ENCODE assay signal across 9 mouse cellular contexts in genomic region chr5:21646133-21646491, GRCm38 (mm10). TPM values are rescaled to one million over a fixed set of nuclear protein-coding genes. Genes with fewer than 3 reads are reported as not detected.
DNase-seq lines count a peak whose midpoint lies in the region; ATAC-seq and TF ChIP-seq lines count a peak whose summit lies in the region.
"Had no signal": no experiment of that assay in that cellular context is flagged by ENCODE, and none has a peak within 500 bp of the region (broad histone marks: within the 10 kb centered on the region; RNA-seq: fewer than 3 reads in every experiment).

No protein-coding gene starts in this region.

- no peaks in the 10 kb centered on the region for H3K79me2 ChIP-seq in liver, adult 2 months (ENCODE audit: control insufficient read depth, insufficient read depth, low read length)

- H3K9ac ChIP-seq in liver, adult 2 months (ENCODE audit: low read depth, low read length) = peak overlapping the region; percentile 65
- H3K9ac ChIP-seq in intestine, embryonic 14.5 days (ENCODE audit: low read length) = peak overlapping the region; percentile 54
- H3K9ac ChIP-seq in neural tube, embryonic 12.5 days = peak overlapping the region; percentile 89

- DNase-seq in liver, adult 2 months (ENCODE audit: extremely low read depth, low read depth, low spot score) = no peak
- DNase-seq in liver = no peak
- peak; percentile 9 for DNase-seq in c-Kit-positive CD71-positive TER-119-positive erythroid progenitor cells, embryonic 14.5 days (ENCODE audit: low spot score)
- no peak for DNase-seq in intestine, embryonic 14.5 days (ENCODE audit: low spot score)
- DNase-seq in left cerebral cortex, adult 8-10 months (ENCODE audit: low spot score in 2 of 2) = no peak
- DNase-seq in thymus, postnatal 10 days (ENCODE audit: low spot score in 2 of 2) = no peak
- no peak for DNase-seq in left cerebral cortex, adult 18-20 months (ENCODE audit: low spot score in 2 of 2)

- ATAC-seq in intestine, embryonic 14.5 days (replicated peaks; ENCODE audit: low FRiP score, low TSS enrichment, low read depth) = peak; percentile 29; the same call in 1 of the 2 replicates
- ATAC-seq in neural tube, embryonic 12.5 days (ENCODE audit: low FRiP score, low read depth) = no peak; the same call in 1 of the 2 replicates

- H3K36me3 ChIP-seq in liver, adult 2 months (ENCODE audit: control insufficient read depth, insufficient read depth, low read length) = peaks cover 20% of the 10 kb centered on the region; the same call in 1 of the 2 replicates
- H3K36me3 ChIP-seq in intestine, embryonic 14.5 days (ENCODE audit: control insufficient read depth, insufficient read depth, low read length) = peaks cover 31% of the 10 kb centered on the region
- H3K36me3 ChIP-seq in neural tube, embryonic 12.5 days = peaks cover 33% of the 10 kb centered on the region

- 1% methylated on average over 25 of the region's 25 CpGs for WGBS in liver, adult 2 months
- under 1% methylated on average over 25 of the region's 25 CpGs for WGBS in intestine, embryonic 14.5 days
- WGBS in neural tube, embryonic 12.5 days = under 1% methylated on average over 25 of the region's 25 CpGs

- H3K27ac ChIP-seq in liver, adult 2 months (replicated peaks; ENCODE audit: insufficient read depth, low read depth, low read length) = peak overlapping the region; percentile 0; the same call in 1 of the 2 replicates
- H3K27ac ChIP-seq in intestine, embryonic 14.5 days (ENCODE audit: low read depth) = peak overlapping the region; percentile 82
- peak overlapping the region; percentile 86 for H3K27ac ChIP-seq in neural tube, embryonic 12.5 days

- H3K4me3 ChIP-seq in liver, adult 2 months (ENCODE audit: insufficient read depth, low read depth, low read length) = peak overlapping the region; percentile 66
- H3K4me3 ChIP-seq in intestine, embryonic 14.5 days (ENCODE audit: low read depth, low read length) = peak overlapping the region; percentile 74
- H3K4me3 ChIP-seq in neural tube, embryonic 12.5 days = peak overlapping the region; percentile 79

- peak overlapping the region; percentile 75 for H3K4me2 ChIP-seq in intestine, embryonic 14.5 days (ENCODE audit: low read length)
- H3K4me2 ChIP-seq in neural tube, embryonic 12.5 days (replicated peaks) = peak overlapping the region; percentile 72

- H3K9me3 ChIP-seq in intestine, embryonic 14.5 days (ENCODE audit: control insufficient read depth, low read length) = no peaks in the 10 kb centered on the region
- H3K9me3 ChIP-seq in neural tube, embryonic 12.5 days = no peaks in the 10 kb centered on the region

- TF ChIP-seq CTCF in liver, adult 2 months (IDR thresholded peaks at IDR 0.05; ENCODE audit: low read depth, low read length) = no peak

- H3K27me3 ChIP-seq in liver, adult 2 months (ENCODE audit: control insufficient read depth, insufficient read depth, low read length) = no peaks in the 10 kb centered on the region
- no peaks in the 10 kb centered on the region for H3K27me3 ChIP-seq in intestine, embryonic 14.5 days (replicated peaks; ENCODE audit: control insufficient read depth, insufficient read depth, low read length)
- H3K27me3 ChIP-seq in neural tube, embryonic 12.5 days (replicated peaks) = no peaks in the 10 kb centered on the region

- H3K4me1 ChIP-seq in liver, adult 2 months (ENCODE audit: control insufficient read depth, insufficient read depth, low read length) = peaks cover 13% of the 10 kb centered on the region
- peaks cover 6% of the 10 kb centered on the region; the same call in 1 of the 2 replicates for H3K4me1 ChIP-seq in intestine, embryonic 14.5 days (replicated peaks; ENCODE audit: control insufficient read depth, insufficient read depth, low read length)
- peaks cover 11% of the 10 kb centered on the region for H3K4me1 ChIP-seq in neural tube, embryonic 12.5 days

- TF ChIP-seq POLR2A in liver, adult 2 months (IDR thresholded peaks at IDR 0.05; ENCODE audit: extremely low read depth, insufficient read depth, low read length) = no peak

RNA-seq across cellular contexts. Expression of gene Armc10, which starts 0.5 kb away (rescaled TPM):
- 9.3 and 10.5 TPM in 2 replicates for total RNA-seq in liver, adult 2 months (2014; rRNA removed)
- 14.6 and 28.3 TPM in 2 replicates for polyA plus RNA-seq in liver, adult 2 months (2012; rRNA removed)
- polyA plus RNA-seq in intestine, embryonic 14.5 days (2014; fragmentation: Nextera tagmentation; extraction: Ambion mirVana) = 52.3 and 56.8 TPM in 2 replicates
- polyA plus RNA-seq in neural tube, embryonic 12.5 days (2016; fragmentation: Nextera tagmentation; extraction: Ambion mirVana) = 64.4 and 69.6 TPM in 2 replicates
- total RNA-seq in left cerebral cortex, adult 8-10 months (2022) = 10 to 100 TPM; 20.0 to 21.6 (median 20.7) TPM
- total RNA-seq in left cerebral cortex, adult 18-20 months (2021) = 10 to 100 TPM; 22.2 to 24.5 TPM

RNA-seq across cellular contexts. Expression of gene Fbxl13, which starts 0.7 kb away (rescaled TPM):
- total RNA-seq in liver, adult 2 months (2014; rRNA removed) = under 0.01 and 0.07 TPM in 2 replicates
- polyA plus RNA-seq in liver, adult 2 months (2012; rRNA removed) = 0.04 TPM in 1 of 2 replicates, not detected in the other
- 0.23 and 0.35 TPM in 2 replicates for polyA plus RNA-seq in intestine, embryonic 14.5 days (2014; fragmentation: Nextera tagmentation; extraction: Ambion mirVana)
- 0.22 and 0.39 TPM in 2 replicates for polyA plus RNA-seq in neural tube, embryonic 12.5 days (2016; fragmentation: Nextera tagmentation; extraction: Ambion mirVana)
- under 1 TPM; 0.23 to 0.70 (median 0.32) TPM for total RNA-seq in left cerebral cortex, adult 8-10 months (2022)
- total RNA-seq in left cerebral cortex, adult 18-20 months (2021) = under 1 TPM; 0.16 to 0.28 TPM
- total RNA-seq: adrenal gland, postnatal 25 days had no signal

RNA-seq across cellular contexts. Expression of gene Napepld, which starts 55.1 kb away (rescaled TPM):
- 0.83 and 0.87 TPM in 2 replicates for total RNA-seq in liver, adult 2 months (2014; rRNA removed)
- polyA plus RNA-seq in liver, adult 2 months (2012; rRNA removed) = 0.37 and 0.40 TPM in 2 replicates
- polyA plus RNA-seq in intestine, embryonic 14.5 days (2014; fragmentation: Nextera tagmentation; extraction: Ambion mirVana) = 4.2 and 5.1 TPM in 2 replicates
- 5.4 and 5.5 TPM in 2 replicates for polyA plus RNA-seq in neural tube, embryonic 12.5 days (2016; fragmentation: Nextera tagmentation; extraction: Ambion mirVana)
- 10 to 100 TPM; 11.6 to 13.2 (median 12.2) TPM for total RNA-seq in left cerebral cortex, adult 8-10 months (2022)
- 10 to 100 TPM; 16.0 to 16.4 TPM for total RNA-seq in left cerebral cortex, adult 18-20 months (2021)

Comparison
In these comparisons a context has a peak if more than half of its experiments do, and no peak if none do; other contexts are left out.
1. H3K27ac ChIP-seq: peak in every context shown above with its lines; median percentile 86 in neural tube, embryonic 12.5 days; 82 in intestine, embryonic 14.5 days; 0 in liver, adult 2 months.